Mouse (Mus musculus) embryonic fibroblast, embryonic 13.5 days (primary cell): ENCODE data around the gene Trim30d.

ENCODE experiments used
- CTCF ChIP-seq: IDR thresholded peaks from 2 replicates; pipeline ENCODE4 v1.5.1; 2011; ENCODE audit warnings: mild to moderate bottlenecking, control low read depth, low read length, moderate library complexity, borderline replicate concordance; ENCODE audit not compliant: insufficient read depth
- POLR2A ChIP-seq: IDR thresholded peaks from 2 replicates; pipeline ENCODE4 v1.6.1; 2011; ENCODE audit warnings: low read depth, mild to moderate bottlenecking, control low read depth, low read length, moderate library complexity

DNA sequence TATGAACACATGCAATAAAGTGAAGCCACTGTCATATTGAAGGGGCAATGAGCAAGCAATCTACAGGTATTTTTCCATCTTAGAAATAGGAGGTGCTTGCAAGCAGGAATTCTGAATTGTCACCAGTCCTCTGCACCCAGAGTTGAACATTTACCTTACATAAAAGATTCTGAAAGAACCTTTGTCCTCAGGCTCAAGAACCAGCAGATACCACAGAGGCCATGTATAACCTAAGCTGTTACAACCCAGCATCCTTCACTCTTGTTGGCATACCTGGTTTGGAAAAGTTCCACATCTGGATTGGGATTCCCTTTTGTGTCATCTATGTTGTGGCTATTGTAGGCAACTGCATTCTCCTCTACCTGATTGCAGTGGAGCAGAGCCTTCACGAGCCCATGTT is 45.1 kb upstream of the Trim30d start:
- no peak for TF ChIP-seq CTCF
- TF ChIP-seq POLR2A, result no peak
